Mouse (Mus musculus) ovary, postnatal 36 days (tissue): ENCODE data around the gene Tyk2.

ENCODE experiments used
- DNase-seq: peaks from one replicate; pipeline ENCODE4 v3.0.0; 2022; ENCODE audit warnings: low spot score, mixed read lengths

The Tyk2 gene

DNA sequence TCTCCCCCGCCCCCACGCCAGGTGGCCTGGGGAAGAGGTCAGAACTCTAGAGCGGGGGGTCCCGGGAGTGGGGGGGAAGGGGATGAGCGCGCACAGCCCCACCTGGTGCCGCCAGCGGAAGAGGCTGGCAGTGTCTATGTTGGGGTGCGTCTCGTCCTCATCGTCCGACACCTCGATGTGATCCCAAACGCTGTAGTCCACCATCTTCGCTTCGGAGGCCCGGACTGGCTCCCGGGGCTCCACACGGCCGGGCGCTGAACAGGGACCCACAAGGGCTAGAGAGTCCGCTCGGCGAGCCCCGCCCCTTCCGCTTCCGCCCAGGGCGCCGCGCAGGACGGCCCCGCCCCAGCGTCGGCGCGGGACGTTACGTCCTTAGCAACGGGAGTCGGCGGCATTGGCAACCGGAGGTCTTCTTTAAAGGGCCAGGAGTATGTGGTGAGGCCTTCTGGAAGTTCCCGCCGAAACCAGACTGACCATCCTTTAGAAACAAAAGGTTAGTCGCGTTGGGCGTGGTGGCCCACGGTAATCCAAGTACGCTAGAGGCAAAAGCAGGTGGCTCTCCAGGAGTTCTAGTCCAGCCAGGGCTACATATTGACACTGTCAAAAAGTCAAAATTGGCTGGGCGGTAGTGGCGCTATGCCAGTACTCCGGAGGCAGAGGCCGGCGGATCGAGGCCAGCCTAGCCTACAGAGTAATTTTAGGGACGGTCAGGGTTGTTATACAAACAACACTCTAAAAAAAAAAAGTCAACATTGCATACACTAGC, 18.8 kb upstream of the Tyk2 start, which contains the start of gene Cdc37:
Cdc37 (minus strand) TSS at position 329 of the 766 bp plus-strand sequence.
- peak; percentile 93 for DNase-seq

DNA sequence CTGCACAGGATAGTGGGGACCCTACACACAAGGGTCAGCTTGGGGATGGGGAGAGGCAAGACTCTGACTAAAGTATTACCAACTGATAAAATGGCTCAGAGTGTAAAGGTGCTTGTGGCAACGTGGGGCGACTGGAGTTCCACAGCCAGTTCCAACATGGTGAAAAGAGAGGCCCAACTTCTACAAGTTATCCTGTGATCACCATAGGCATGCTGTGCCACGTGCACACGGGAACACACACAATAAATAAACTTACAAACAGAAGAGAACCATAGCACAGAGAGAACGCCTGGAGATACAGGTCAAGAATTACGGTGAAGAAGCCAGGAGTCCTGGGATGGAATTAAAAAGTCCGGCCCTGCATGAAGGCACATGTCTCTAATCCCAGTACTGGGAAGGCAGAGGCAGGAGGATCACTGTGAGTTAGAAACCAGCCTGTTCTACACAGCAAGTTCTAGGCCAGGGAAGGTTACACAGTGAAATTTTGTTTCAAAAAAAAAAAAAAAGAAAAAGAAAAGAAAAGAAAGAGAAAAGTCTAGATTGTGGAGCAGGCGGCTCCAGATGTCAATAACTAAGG, 18.1 kb upstream of the Tyk2 start:
- DNase-seq, result no peak

DNA sequence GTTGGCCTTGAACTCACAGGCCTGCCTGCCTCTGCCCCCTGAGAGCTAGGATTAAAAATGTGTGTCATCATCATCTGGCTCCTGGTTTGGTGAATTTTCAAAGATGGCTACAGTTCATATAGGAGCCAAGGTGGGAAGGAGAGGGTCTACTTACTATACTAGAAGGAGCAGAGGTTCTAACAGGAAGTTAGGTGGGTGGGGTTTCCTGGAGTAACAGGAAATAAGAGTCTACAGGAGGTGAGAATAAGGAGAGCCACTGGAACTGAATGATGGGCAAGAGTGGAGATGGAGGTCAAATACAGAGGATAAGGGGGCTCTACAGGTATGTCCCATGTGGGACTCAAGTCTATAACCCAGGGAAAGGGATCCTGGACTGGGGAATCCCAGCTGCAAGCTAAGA, 17.4 kb upstream of the Tyk2 start:
- DNase-seq, result no peak

DNA sequence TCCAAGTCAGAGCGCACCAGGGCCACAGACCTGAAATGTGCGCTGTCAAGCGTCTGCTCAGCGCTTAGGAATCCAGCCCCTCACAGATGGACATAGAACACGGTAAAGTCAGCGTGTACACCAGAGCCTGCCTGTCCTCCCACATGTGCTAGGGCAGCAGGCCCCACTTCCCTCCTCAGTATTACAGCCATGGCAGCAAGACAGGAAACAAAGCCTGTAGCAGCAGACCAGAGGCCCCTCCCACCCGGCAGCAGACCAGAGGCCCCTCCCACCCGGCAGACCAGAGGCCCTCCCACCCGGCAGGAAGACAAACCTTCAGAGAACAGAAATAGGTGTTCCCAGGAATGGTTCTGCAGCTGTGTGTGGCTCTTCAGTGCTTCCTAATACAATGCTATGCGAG, 15.7 kb upstream of the Tyk2 start:
- no peak for DNase-seq

DNA sequence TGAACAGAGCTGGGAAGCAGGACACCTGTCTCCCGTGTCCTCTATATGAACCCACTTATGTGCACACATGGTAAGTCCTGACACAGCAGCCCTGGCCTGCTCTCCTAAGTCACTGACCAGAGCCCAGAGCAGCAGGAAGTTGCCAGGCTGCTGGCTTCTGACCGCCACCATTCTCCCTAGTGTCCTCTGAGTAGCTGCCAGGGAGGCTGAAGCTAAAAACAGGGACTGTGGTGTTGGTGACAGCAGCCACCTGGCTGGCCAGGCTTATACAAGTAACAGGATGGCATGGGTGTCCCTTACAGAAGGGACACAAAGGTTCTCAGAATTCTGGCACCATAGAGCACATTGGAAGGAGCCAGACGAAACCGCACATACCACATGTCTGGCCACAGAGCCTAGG, 14.4 kb upstream of the Tyk2 start:
- DNase-seq, result no peak

DNA sequence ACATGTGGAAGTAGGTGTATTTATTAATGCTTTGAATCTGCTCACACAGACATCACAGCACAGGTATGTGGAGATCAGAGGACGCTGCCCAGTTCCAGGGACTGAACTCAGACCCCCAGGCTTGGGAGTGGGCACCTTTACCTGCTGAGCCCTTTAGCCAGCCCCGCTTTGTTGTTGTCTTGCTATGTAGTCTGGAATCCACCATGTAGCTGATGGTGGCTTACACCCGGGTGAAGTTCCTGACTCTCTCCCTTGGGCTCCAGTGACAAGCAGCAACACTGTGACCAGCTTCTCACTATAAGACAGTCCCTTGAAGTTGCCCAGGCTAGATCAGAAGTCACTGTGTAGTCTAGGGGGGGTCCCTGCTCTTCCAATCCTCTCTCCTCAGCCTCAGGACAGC, 13.3 kb upstream of the Tyk2 start:
- no peak for DNase-seq

DNA sequence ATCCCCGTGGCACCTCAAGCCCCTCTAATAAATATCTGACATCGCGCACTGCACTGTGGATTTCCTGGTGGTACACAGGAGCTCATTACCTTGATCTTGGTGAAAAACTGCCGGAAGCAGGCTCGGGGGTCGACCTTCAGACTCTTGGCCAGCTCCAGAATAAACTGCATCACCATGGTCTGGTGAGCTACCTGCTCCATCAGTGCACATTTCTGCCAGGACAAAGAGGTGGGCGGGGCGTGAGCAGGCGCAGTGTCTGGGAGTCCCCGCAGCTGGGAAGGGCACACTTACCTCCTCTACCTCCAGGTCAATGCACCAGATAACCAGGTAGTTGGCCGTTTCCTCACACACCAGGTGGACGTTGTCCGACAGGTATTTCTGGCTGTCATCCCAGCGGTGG, 10.9 kb upstream of the Tyk2 start:
- no peak for DNase-seq

DNA sequence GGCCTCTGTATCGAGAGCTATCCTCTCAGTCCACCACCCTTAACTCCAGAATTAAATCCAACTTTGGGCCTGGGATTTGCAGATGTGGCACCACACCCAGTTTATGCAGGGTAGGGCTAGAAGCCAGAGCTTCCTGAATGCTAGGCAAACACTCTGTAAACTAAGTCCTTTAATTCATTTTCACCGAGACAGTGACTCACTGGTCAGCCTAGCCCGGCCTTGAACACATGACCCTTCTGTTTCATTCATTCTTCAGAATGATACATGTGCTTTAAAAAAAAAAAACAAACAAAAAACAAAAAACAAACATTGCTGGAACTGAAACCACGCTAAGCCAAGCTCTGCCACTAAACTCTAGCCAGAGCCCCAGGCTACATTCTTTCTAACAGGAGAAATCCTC, 7.3 kb upstream of the Tyk2 start:
- no peak for DNase-seq

DNA sequence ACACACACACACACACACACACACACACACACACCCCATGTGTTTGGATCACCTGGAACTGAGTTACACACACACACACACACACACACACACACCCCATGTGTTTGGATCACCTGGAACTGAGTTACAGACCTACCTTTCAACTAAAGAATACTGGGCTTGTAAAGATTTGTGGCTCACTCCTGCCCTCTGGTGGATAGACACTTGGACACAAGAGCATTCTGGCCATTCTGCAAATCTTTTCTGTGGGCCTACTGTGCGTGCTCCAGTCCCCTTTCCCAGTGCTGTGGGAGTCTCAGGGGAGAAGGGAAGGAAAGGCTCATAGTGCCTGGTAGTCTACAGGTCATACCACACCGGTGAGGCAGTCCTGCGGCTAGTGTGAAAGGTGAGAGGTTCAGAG, 6.2 kb upstream of the Tyk2 start:
- DNase-seq, result no peak

DNA sequence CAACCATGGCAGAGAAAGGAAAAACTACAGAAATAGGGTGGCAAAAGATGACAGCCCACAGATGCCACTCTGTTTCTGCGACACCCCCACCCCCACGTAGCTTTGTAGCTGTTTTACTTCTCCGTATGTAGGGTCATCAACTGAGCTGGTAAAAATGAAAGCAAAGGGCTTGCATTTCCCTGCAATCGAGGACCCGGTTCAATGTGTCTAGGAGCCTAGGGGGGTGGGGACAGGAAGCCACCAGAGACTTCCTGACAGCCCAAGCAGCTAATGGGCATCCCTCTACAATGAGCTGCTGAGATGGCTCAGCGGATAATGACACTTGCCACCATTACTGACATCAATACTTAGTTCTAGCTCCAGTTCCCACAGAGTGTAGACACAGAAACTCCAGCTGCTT, 5.4 kb upstream of the Tyk2 start:
- DNase-seq, result no peak

DNA sequence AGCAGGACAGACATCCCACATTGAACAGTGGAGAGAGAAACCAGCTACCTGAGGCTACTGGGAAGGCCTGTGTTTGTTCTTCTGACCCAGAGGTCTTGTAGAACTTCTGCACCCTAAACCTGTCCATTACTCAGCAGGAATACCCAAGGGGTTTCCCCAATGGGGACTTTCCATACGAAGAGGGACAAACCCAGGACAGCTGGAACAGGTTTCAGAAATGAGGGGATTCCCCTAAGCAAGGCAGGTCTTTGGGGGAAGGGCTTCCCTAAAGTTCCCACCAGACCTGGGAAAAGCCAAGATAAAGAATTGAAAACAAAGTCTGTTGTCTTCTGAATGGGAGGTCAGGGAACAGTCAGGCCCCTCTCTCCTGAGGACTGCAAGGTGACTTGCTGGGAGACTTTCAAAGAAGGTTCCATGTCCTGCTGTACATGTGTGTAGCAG, 4.9 kb upstream of the Tyk2 start:
- DNase-seq, result no peak

DNA sequence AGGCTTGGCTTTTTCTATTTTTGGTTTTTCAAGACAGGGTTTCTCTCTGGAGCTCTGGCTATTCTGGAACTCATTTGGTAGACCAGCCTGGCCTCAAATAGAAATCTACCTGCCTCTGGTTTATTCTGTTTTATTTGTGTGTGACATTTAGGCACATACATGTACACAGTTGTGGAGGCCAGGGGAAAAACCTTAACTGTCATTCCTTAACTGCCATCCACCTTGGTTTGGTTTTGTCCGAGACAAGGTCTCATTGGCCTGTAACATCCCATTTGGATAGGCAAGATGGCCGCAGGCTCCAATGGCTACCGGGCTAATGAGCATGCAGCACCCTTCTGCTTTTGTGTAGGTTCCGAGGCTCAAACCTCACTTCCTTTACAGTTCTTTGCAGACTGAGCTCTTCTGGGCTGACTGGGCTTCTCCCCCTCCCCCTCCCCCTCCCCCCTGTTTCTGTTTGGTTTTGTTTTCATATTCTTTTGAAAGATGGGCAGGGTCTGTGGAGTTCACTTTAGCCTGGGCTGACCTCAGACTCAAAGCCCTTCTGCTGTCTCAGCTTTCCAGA, 4.4 kb upstream of the Tyk2 start:
- DNase-seq, result no peak

DNA sequence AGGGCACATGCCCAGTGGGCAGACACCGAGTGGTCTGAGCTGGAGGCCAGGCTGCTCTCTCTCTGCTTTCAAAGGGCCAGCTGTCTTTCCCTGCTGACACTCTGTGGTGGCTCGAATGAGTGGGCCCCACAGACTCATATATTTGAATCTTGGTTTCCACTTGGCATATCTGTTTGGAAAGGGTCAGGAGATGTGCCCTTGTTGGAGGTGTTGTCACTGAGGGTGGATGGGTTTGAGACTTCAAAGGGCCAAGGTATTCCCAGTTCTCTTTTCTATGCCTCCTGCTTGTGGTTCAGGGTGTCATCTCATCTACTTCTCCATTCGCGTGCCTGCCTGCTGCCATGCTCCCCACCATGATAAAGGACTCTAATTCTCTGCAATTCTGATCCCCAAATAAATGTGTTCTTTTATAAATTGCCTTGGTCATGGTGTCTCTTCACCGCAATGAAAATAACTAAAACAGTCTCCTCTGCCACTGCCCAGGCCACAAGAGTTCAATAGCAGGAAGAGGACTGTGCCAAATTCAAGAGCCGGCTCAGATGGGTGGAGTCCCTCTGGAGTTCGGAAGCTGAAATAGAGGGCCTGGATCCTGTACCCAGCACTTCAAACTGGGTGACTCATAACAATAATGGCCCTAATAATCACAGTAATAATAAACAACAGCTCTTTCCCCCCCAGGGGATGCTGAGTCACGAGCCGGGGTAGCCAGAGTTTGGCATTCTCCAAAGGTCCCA, 3.7 kb upstream of the Tyk2 start:
- DNase-seq, result no peak

DNA sequence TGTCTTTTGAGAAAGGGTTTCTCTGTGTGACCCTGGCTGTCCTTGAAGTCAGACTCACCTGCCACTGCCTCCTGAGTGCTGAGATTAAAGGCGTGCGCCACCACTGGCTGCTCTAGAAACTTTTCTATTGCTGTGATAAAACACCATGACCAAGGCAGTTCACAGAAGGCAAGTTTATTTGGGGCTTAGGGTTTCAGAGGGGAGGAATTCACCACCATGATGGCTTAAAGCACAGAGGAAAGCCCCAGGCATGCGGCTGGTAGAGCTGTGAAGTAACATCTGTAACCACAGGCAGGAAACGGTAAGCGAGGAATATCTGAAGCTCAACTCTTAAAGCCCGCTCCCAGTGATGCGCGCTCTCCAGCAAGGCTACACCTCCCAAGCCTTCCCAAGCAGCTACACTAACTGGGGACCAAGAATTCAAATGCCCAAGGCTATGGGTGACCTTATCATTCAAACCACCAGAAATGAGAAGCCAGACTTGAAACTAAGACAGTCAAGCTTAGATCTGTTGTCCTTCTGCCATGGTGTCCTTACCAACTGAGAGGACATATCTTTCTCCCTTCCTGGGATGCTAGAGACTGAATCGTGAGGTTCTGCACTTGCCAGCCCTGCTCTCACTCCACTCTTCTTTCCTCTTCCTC, 2.1 kb upstream of the Tyk2 start:
- no peak for DNase-seq

DNA sequence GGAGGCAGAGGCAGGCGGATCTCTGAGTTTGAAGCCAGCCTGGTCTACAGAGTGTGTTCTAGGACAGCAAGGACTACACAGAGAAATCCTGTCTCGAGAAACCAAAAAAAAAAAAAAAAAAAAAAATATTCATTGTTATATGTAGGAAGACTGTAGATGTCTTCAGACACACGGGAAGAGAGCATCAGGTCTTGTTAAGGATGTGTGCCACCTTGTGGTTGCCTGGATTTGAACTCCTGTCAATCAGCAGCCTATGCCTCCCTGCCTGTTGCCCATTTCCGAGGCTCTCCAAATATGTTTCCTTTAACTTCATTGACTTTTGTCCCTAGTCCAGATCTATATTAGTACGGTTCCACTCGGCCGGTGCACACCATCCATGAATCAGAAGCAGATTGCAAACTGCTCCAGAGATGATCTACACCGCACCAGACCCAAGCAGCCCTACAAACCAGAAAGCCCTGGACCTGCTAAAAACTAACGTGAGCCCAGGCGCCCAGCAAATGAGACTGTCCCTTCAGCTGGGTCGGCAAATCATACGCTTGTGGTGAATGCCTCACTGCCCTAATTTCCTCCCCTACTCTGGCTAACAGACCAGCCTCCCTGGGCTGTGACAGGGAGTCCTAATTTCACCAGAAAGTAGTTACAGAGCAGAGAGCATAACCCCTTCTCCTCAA, 1.2 kb upstream of the Tyk2 start:
- no peak for DNase-seq

DNA sequence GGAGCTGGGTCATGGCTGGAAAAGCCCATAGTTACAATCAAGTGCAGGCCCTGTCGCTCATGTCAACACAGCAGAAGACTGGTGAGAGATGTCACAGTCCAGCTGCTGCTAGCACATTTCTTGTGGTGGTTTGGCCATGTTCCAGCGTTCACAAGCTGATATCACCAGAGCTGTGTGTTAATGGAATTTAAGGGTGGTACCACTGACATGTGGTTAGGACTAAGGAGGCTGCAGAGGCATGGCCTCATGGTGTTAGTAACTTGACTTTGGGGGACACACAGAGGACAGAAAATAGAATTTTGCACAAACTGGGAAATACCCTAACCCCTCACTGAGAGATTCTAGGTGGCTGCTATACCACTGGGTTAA, 4.8 kb downstream of the Tyk2 start:
- no peak for DNase-seq

DNA sequence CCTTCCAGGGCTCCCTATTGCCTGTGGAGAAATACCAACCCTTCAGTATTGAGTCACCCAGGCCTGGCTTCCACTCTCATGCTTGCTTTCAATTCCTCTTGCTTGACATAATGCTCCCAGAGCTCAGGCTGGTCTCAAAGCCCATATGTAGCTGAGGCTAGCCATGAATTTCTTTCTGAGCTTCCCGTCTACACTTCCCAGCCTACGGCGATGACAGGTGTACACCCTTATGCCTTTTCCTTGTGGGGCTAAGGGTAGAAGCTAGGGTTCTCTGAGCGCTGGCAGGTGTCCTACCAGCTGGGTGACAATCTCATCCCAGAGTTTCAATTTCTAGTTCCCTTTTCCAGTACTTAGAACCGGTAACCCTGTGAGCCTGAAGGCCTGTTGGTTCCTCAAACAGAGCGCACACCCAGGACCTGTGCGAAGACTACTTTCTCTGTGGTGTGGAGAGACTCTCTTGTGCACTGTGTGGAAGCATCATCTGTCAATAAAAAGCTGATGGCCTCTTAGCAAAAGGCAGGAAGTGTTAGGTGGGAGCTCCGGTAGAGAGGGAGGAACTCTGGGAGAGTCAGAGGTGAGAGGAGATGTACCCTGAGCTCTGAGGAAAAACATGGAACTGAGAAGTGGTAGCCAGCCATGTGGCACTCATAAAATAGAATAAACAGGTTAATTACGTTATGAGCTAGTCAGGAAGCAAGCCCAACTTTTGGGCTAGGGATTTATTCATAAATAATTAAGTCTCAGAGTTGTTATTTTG, 5.4 kb downstream of the Tyk2 start:
- DNase-seq, result no peak

DNA sequence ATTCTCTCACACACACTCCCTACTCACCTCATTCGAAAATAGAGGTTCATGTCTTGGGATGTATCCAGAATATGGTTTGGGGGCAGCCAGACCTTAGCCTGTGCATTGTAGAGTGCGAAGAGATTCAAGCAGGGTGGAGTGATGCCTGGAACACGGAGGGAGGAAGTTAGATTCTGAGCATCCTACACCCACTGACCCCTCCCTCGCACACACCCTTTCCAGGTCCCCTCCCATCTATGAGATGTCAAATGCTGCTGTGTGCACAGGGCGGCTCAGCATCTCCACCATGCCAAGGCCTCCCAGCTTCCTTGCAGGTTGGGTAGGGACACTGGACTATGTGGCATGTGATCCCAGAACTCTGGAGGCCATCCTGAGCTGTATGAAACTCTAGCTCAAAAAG, 6.2 kb downstream of the Tyk2 start:
- DNase-seq, result no peak

DNA sequence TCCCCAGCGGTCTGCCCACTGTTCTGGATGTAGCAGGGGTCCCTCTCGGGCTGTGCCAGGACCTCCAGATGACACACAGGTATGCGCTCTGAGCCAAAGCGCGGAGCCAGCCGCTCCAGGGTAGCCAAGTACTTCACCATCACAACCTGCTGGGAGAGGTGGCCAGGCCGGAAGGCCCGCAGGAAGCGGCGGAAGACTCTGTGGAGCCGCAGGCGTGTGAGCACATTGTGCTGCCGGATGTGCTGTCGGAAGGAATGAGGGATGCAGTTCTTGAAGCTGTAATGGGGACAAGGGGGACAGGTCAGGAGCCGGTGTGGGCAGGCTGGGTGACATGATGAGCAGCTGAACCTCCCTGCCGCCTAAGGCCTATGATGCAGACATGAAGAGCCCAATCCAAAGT, 9.6 kb downstream of the Tyk2 start:
- DNase-seq, result no peak

DNA sequence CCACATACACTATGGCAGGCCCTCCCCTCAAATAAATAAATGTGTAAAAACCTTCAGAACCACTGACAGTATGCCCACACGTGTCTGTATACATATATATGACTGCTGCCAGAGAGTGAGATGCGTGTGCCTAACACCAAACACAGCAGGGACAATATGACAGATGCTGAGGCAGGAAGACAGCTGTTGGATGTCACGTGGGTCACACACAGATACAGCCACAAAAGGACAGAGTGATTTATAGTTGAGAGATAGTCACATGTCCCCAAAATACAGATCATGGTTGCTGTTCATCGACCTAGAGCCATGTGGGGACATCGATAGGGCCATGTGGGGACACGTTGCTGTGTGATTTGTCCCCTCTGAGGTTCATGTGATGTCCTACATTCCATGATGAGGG, 14.0 kb downstream of the Tyk2 start:
- no peak for DNase-seq

DNA sequence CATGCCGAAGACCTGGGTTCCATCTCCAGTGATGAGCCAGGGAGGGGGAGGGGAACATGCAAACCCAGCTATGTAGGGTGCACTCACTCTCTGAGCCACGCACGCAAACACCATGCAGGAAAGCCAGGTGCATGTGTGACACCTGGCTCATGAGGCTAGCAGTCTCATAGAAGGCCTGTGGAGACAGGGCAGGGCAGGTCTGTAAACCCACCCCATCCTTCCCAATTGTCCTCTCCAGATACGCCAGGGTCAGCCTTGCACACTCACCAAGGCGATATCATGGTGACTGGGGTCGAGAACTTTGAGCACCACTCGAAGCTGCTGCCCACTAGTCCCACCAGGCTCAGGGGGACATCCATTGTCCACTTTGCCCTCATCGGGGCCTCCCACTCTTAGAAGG, 15.9 kb downstream of the Tyk2 start:
- DNase-seq, result no peak
